Mouse (Mus musculus) liver, embryonic 11.5 days (tissue): ENCODE results near the gene Ubl7. TPM values are rescaled to one million over a fixed set of nuclear protein-coding genes. Genes with fewer than 3 reads are reported as not detected.
"Not testable (repeated sequence)": the region's sequence is repeated elsewhere in the genome, so short reads cannot be mapped to it uniquely, and the experiment has no call there.

Source experiments
- ATAC-seq: fragments of 200-750 bp; cut with Nextera tagmentation; replicated peaks from 2 replicates; pipeline ENCODE4 v1.8.0; 2017; ENCODE audit warnings: moderate number of reproducible peaks, mild to moderate bottlenecking, moderate TSS enrichment, moderate library complexity; ENCODE audit not compliant: low FRiP score
- DNase-seq: peaks from one replicate; pipeline ENCODE4 v3.0.0-alpha.2; 2017; ENCODE audit warnings: low spot score
- H3K27ac ChIP-seq: fragments of 300-500 bp; sonication (generic); 2 replicates; pipeline ENCODE4 v1.5.1; 2014; ENCODE audit warnings: mild to moderate bottlenecking, low read depth, low read length, control low read depth
- H3K27me3 ChIP-seq: fragments of 300-500 bp; sonication (generic); replicated peaks from 2 replicates; pipeline ENCODE4 v1.6.1; 2014; ENCODE audit warnings: low read length, mixed read lengths; ENCODE audit not compliant: control insufficient read depth, insufficient read depth
- H3K36me3 ChIP-seq: fragments of 300-500 bp; sonication (generic); 2 replicates; pipeline ENCODE4 v1.6.1; 2014; ENCODE audit warnings: mild to moderate bottlenecking, low read length, moderate library complexity, mixed read lengths; ENCODE audit not compliant: control insufficient read depth, insufficient read depth
- H3K4me1 ChIP-seq: fragments of 300-500 bp; sonication (generic); replicated peaks from 2 replicates; pipeline ENCODE4 v1.6.1; 2014; ENCODE audit warnings: low read length, mixed read lengths; ENCODE audit not compliant: control insufficient read depth, insufficient read depth
- H3K4me2 ChIP-seq: fragments of 300-500 bp; sonication (generic); 2 replicates; pipeline ENCODE4 v1.6.1; 2014; ENCODE audit warnings: mild to moderate bottlenecking, control low read depth, moderate library complexity
- H3K4me3 ChIP-seq: fragments of 300-500 bp; sonication (generic); 2 replicates; pipeline ENCODE4 v1.5.1; 2014; ENCODE audit warnings: low read depth, low read length, control low read depth
- H3K9ac ChIP-seq: fragments of 300-500 bp; sonication (generic); 2 replicates; pipeline ENCODE4 v1.6.1; 2014; ENCODE audit warnings: low read depth, low read length, control low read depth
- H3K9me3 ChIP-seq: fragments of 300-500 bp; sonication (generic); 2 replicates; pipeline ENCODE4 v1.6.1; 2016; ENCODE audit warnings: low read length, inconsistent platforms, mixed read lengths; ENCODE audit not compliant: control insufficient read depth
- WGBS: fragments of 180-500 bp; shearing (Covaris S2); extraction: QIAGEN DNeasy Blood & Tissue Kit; methylation state at CpG from one replicate; pipeline ENCODE4 v1.1.7; 2014; 5-methylcytosine and 5-hydroxymethylcytosine counted together
- polyA plus RNA-seq: library from polyadenylated mRNA; unstranded; fragments of >200 nt; fragmentation: Nextera tagmentation; extraction: Ambion mirVana; gene quantifications from 2 replicates; pipeline ENCODE4 v1.2.1, GENCODE M21; 2014

Ubl7 gene
- polyA plus RNA-seq, 1 experiment from 2014 or later = 92.3 TPM

DNA sequence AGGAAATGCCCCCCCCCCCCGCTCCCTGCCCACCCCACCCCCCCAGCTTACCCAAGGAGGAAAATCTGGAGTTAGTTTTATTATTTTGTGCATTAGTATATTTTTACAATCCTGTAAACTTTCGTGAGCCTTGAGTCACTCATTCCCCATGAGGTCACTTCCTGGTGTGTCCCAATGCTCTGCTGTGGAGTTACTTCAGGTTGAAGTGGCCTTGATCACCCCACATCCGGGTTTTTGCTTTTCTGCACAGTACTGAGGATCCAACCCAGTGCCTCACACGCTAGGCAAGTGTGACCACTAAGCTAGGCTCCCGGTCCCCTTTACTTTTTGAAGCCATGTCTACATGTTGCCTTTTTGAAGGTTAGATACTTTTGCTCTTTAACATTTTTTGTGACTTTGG lies 36.6 kb upstream of the Ubl7 start:
- Histone ChIP-seq H3K9ac (no peak overlapping the region), H3K4me2 (no peak overlapping the region), H3K36me3 (no peaks in the 10 kb centered on the region), H3K27ac (no peak overlapping the region), H3K9me3 (no peaks in the 10 kb centered on the region), H3K27me3 (no peaks in the 10 kb centered on the region), H3K4me3 (no peak overlapping the region), H3K4me1 (no peaks in the 10 kb centered on the region)
- WGBS = 73% methylated on average over 5 of the region's 5 CpGs
- DNase-seq (no peak), ATAC-seq (no peak)

DNA sequence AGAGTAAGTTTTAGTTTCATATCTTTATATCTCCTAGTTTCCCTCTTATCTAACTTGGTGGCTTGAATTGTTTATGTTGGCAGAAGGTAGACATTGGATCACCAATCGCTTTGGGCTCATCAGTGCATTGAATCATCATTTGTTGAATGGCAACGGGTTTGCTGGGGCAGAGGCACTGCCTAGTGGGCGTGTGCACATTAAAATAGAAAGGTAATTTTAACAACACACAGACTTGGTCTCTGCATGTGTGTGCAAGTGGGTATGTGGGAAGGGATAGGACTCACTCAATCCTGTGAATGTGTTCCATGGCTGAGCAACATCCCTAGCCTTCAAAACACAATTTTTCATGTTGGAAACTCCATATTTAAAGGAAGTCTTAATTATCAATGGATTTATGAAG lies 35.8 kb upstream of the Ubl7 start:
- no peaks in the 10 kb centered on the region for H3K4me1 ChIP-seq
- H3K27ac ChIP-seq = no peak overlapping the region
- ATAC-seq (no peak), DNase-seq (no peak)
- H3K9me3 ChIP-seq = no peaks in the 10 kb centered on the region
- no peaks in the 10 kb centered on the region for H3K27me3 ChIP-seq
- WGBS = 62% methylated on average over 3 of the region's 3 CpGs
- H3K4me3 ChIP-seq = no peak overlapping the region
- H3K4me2 ChIP-seq = no peak overlapping the region
- no peaks in the 10 kb centered on the region for H3K36me3 ChIP-seq
- no peak overlapping the region for H3K9ac ChIP-seq

DNA sequence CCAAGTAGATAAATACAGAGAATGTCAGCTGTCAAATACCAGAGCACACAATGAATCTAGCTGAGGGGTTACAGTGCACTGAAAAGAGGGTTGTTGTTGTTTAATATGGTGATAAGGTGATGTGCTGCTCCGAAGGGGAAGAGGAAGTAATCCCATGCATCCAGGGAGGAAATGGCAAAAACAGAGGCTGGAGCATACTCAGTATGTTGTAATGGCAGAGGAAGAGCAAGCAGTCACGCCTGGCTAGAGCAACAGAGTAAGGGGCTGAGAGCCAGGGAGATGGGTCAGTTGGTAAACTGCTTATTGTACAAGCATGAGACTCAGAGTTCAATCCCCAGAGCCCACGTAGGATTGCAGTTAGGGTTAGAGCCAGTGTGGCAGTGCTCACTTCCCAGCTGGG lies 31.6 kb upstream of the Ubl7 start:
- H3K4me3 ChIP-seq = no peak overlapping the region
- 33% methylated on average over 3 of the region's 3 CpGs for WGBS
- no peak overlapping the region for H3K4me2 ChIP-seq
- H3K9ac ChIP-seq = no peak overlapping the region
- DNase-seq (no peak), ATAC-seq (no peak)
- no peaks in the 10 kb centered on the region for H3K36me3 ChIP-seq
- no peaks in the 10 kb centered on the region for H3K9me3 ChIP-seq
- no peaks in the 10 kb centered on the region for H3K27me3 ChIP-seq
- H3K4me1 ChIP-seq = no peaks in the 10 kb centered on the region
- no peak overlapping the region for H3K27ac ChIP-seq

DNA sequence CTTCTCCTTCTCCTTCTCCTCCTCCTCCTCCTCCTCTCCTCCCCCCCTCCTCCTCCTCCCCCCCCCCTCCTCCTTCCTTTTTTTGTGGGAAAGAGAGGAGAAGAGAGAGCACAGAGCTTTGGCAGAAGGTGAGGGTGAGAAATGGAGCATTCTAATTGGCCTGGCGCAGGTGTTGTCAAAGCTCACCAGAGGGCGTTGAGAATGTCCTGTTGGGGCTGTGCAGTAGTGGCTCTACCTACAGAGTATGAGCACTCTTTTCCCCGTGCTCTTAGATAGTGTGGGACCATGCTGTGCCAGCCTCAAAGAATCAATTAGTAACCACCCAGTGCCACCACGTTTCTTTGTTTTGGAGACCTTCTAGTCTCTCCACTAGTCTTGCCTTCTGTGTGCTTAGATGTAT lies 30.5 kb upstream of the Ubl7 start:
- H3K36me3 ChIP-seq = no peaks in the 10 kb centered on the region
- H3K9me3 ChIP-seq = no peaks in the 10 kb centered on the region
- WGBS = 22% methylated on average over 4 of the region's 4 CpGs
- H3K4me2 ChIP-seq = no peak overlapping the region
- no peak overlapping the region for H3K27ac ChIP-seq
- H3K4me3 ChIP-seq = no peak overlapping the region
- H3K9ac ChIP-seq = no peak overlapping the region
- no peaks in the 10 kb centered on the region for H3K27me3 ChIP-seq
- no peak for ATAC-seq
- no peak for DNase-seq
- H3K4me1 ChIP-seq = no peaks in the 10 kb centered on the region

DNA sequence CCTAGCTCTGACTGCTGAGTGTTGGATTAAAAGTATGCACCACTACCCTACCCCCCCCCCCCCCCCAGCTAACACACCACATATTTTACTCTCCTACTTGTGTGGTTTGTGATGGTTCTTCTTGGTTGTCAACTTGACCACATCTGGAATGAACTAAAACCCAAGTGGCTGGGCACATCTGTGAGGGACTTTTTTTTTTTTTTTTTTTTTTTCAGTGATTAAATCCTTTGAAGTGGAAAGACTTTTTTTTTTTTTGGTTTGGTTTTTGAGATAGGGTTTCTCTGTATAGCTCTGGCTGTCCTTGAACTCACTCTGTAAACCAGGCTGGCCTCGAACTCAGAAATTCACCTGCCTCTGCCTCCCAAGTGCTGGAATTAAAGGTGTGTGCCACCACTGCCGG lies 29.0 kb upstream of the Ubl7 start:
- H3K9me3 ChIP-seq, H3K36me3 ChIP-seq, H3K4me1 ChIP-seq, H3K9ac ChIP-seq, H3K27me3 ChIP-seq, H3K27ac ChIP-seq, DNase-seq, ATAC-seq, H3K4me2 ChIP-seq, H3K4me3 ChIP-seq: not testable (repeated sequence)
- WGBS = 73% methylated on average over 2 of the region's 2 CpGs

DNA sequence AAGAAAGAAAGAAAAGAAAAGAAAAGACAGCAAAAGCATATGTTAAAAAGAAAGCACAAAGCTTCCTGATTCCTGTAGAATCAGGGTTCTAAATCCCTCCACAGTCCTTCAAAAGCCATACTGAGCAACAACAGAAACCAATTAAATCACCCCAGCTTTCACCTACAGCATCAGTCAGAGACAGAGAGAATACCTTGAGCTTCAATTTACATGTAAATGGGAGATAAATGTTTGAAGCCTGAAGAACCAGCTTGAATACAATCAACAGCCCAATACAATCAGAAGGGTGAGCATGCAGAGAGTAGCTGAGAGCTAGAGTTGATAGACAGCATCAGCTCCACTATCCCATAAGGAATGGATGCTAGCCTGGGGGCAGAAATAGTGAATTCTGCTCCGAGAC lies 27.4 kb upstream of the Ubl7 start:
- ATAC-seq (no peak), DNase-seq (no peak)
- no peaks in the 10 kb centered on the region for H3K4me1 ChIP-seq
- no peaks in the 10 kb centered on the region for H3K36me3 ChIP-seq
- H3K27me3 ChIP-seq = no peaks in the 10 kb centered on the region
- H3K4me2 ChIP-seq = no peak overlapping the region
- no peak overlapping the region for H3K9ac ChIP-seq
- 60% methylated on average over 1 of the region's 1 CpGs for WGBS
- no peak overlapping the region for H3K4me3 ChIP-seq
- H3K9me3 ChIP-seq = no peaks in the 10 kb centered on the region
- no peak overlapping the region for H3K27ac ChIP-seq

DNA sequence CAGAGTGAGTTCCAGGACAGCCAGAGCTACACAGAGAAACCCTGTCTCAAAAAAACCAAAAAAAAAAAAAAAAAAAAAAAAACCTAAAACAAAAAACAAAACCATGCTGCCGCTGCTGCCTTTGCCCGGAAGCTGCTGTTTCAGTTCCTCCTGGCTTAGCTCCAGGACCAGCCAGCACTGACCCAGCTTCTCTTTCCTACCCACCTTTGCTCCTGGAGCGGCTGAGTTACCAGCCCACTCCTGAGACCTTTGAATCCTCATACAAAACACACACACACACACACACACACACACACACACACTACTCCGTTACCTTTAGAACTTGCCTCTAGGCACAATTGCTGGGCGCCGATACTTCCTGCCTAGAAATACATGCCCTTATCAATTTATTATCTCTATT lies 22.7 kb upstream of the Ubl7 start:
- ATAC-seq (no peak), DNase-seq (no peak)
- Histone ChIP-seq H3K9ac (no peak overlapping the region), H3K9me3 (no peaks in the 10 kb centered on the region), H3K4me2 (no peak overlapping the region), H3K27me3 (no peaks in the 10 kb centered on the region), H3K27ac (no peak overlapping the region), H3K4me1 (no peaks in the 10 kb centered on the region), H3K4me3 (no peak overlapping the region), H3K36me3 (no peaks in the 10 kb centered on the region)
- WGBS = 65% methylated on average over 6 of the region's 6 CpGs

DNA sequence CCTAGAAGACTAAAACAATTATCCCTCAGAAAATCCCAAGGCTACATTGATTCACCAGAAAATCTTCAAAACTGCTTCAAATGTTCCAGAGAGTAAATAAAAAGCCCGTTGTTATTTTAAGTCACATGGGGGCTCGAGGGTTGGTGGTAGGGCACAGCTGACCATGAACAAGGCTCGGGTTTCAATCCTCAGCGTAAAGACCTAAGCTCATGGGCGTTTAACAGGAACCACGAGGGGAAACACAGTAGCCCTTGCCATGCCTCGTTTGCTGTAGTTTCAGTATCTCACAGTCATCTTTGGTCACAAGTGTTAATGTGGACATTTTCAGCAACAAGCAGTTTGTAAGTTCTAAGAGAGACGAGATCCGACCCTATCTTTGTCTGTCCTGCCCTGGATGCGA lies 10.3 kb upstream of the Ubl7 start:
- Histone ChIP-seq H3K9ac (no peak overlapping the region), H3K4me3 (no peak overlapping the region), H3K4me2 (0 out of 2 replicates have a peak overlapping the region, but pooled peaks have one; percentile 7), H3K27me3 (no peaks in the 10 kb centered on the region), H3K36me3 (no peaks in the 10 kb centered on the region), H3K9me3 (no peaks in the 10 kb centered on the region), H3K27ac (no peak overlapping the region), H3K4me1 (peaks cover 5% of the 10 kb centered on the region; the same call in 1 of the 2 replicates)
- DNase-seq = no peak
- WGBS = 40% methylated on average over 10 of the region's 10 CpGs
- no peak for ATAC-seq

DNA sequence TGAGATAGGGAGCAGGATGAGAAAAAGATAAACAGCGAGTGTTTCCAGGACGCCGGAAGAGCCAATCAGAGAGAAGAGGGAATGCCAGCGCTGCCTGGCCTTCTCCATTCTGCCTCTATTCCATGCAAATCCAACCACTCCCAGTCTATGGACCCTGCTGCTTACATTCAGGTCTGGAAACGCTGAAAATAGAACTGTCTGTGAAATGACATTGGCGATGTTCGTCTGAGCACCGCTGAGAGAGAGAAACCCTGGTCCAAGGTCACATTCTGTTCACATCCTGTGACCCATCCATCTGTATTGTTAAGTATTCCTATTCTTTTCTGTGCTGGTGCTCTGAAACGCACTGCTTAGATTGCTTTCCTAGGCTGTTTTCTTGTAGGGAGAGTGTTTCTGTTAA lies 9.6 kb upstream of the Ubl7 start:
- no peak overlapping the region for H3K27ac ChIP-seq
- ATAC-seq = no peak
- no peak for DNase-seq
- H3K9me3 ChIP-seq = no peaks in the 10 kb centered on the region
- no peak overlapping the region for H3K9ac ChIP-seq
- H3K27me3 ChIP-seq = no peaks in the 10 kb centered on the region
- H3K36me3 ChIP-seq = no peaks in the 10 kb centered on the region
- 39% methylated on average over 9 of the region's 9 CpGs for WGBS
- peaks cover 5% of the 10 kb centered on the region; the same call in 1 of the 2 replicates for H3K4me1 ChIP-seq
- 0 out of 2 replicates have a peak overlapping the region, but pooled peaks have one; percentile 7 for H3K4me2 ChIP-seq
- no peak overlapping the region for H3K4me3 ChIP-seq
